Mouse (Mus musculus) myocyte (in vitro differentiated cells): Measurements from ENCODE around the gene Gtf2ird2.

Source experiments
- CEBPB ChIP-seq: IDR thresholded peaks from 2 replicates; pipeline ENCODE4 v1.6.1; 2011; ENCODE audit warnings: mild to moderate bottlenecking, moderate library complexity; ENCODE audit not compliant: poor library complexity, insufficient read depth, severe bottlenecking
- E2F4 ChIP-seq: IDR thresholded peaks from one replicate; pipeline ENCODE4 v1.6.1; 2011; ENCODE audit warnings: mild to moderate bottlenecking, control low read depth, moderate library complexity; ENCODE audit not compliant: insufficient read depth
- MAX ChIP-seq: IDR thresholded peaks from one replicate; pipeline ENCODE4 v1.6.1; 2011; ENCODE audit warnings: low read depth, mild to moderate bottlenecking, control low read depth
- MYOG ChIP-seq, 3 experiments: IDR thresholded peaks; one replicate each; pipeline ENCODE4 v1.6.1; 2011; ENCODE audit warnings: control low read depth in 2 of 3, low read depth in 2 of 3, mild to moderate bottlenecking in 2 of 3; ENCODE audit not compliant: insufficient read length in 2 of 3, control insufficient read depth in 1 of 3, insufficient read depth in 1 of 3
- POLR2A ChIP-seq: IDR thresholded peaks from one replicate; pipeline ENCODE4 v1.6.1; 2011; ENCODE audit warnings: low read depth, mild to moderate bottlenecking, control low read depth, moderate library complexity; ENCODE audit not compliant: insufficient read length
- POLR2AphosphoS2 ChIP-seq: IDR thresholded peaks from one replicate; pipeline ENCODE4 v1.6.1; 2011; ENCODE audit warnings: low read depth, control low read depth; ENCODE audit not compliant: insufficient read length
- SRF ChIP-seq: IDR thresholded peaks from one replicate; pipeline ENCODE4 v1.6.1; 2011; ENCODE audit warnings: low read depth; ENCODE audit not compliant: control insufficient read depth, insufficient read length
- TCF12 ChIP-seq: IDR thresholded peaks from one replicate; pipeline ENCODE4 v1.6.1; 2011; ENCODE audit warnings: mild to moderate bottlenecking, control low read depth; ENCODE audit not compliant: poor library complexity, insufficient read depth, severe bottlenecking
- USF1 ChIP-seq: IDR thresholded peaks from one replicate; pipeline ENCODE4 v1.6.1; 2011; ENCODE audit warnings: low read depth, mild to moderate bottlenecking, control low read depth, moderate library complexity

DNA sequence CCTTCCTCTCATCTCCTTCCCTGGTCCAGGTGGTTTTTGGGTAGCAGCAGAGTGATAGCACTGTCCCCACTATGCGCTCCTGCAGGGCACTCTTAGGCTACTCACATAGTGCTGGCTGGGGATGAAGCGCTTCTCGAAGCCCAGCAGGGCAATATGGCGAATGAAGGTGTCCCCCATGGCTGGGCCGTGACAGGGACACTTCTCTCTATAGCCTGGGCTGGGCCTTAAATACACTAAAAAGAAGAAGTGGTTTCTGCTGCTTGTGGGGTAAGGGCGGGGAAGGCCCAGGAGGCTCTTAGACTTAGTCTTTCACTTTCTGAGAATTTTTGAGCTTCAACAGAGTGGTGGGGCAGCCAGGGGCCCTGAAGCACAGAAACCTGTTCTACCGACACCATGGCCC is 45.6 kb downstream of the Gtf2ird2 start, which contains the start of gene Ncf1:
- no peak for TF ChIP-seq USF1
- no peak for TF ChIP-seq POLR2AphosphoS2
- TF ChIP-seq POLR2A = no peak
- TF ChIP-seq TCF12 = no peak
- no peak for TF ChIP-seq CEBPB
- TF ChIP-seq MAX = no peak
- no peak for TF ChIP-seq E2F4
- no peak for TF ChIP-seq MYOG (IDR thresholded peaks at IDR 0.05; ENCODE audit: control insufficient read depth in 1 of 3, insufficient read depth in 1 of 3, insufficient read length in 2 of 3, low read depth in 2 of 3)
- TF ChIP-seq SRF = no peak
